Mouse (Mus musculus) megakaryocyte, embryonic 14.5 days (primary cell): Measurements from ENCODE around the gene Stpg4.

Source experiments
- FLI1 ChIP-seq: IDR thresholded peaks from 2 replicates; pipeline ENCODE4 v1.6.1; 2012; ENCODE audit warnings: low read length, inconsistent platforms, mixed read lengths
- GATA1 ChIP-seq: IDR thresholded peaks from 3 replicates; pipeline ENCODE4 v1.6.1; 2012; ENCODE audit warnings: mixed read lengths, low read length, inconsistent platforms, borderline replicate concordance

- TF ChIP-seq GATA1 (no peak), FLI1 (no peak)
These were observed 82.9 kb downstream of the Stpg4 start for GRCm38 (mm10) chr17:87344441-87345251.
